Comparison of ENCODE assay signal across 21 mouse cellular contexts in genomic region chr5:8896198-8896597, GRCm38 (mm10). TPM values are rescaled to one million over a fixed set of nuclear protein-coding genes. Genes with fewer than 3 reads are reported as not detected.
DNase-seq lines count a peak whose midpoint lies in the region; ATAC-seq lines count a peak whose summit lies in the region.
"Had no signal": no experiment of that assay in that cellular context is flagged by ENCODE, and none has a peak within 500 bp of the region (broad histone marks: within the 10 kb centered on the region; RNA-seq: fewer than 3 reads in every experiment).

No protein-coding gene starts in this region.

- no peak for ATAC-seq in embryonic facial prominence, embryonic 11.5 days (replicated peaks; ENCODE audit: insufficient number of reproducible peaks, low FRiP score, low TSS enrichment, low read depth)
- ATAC-seq: forebrain, embryonic 16.5 days; intestine, embryonic 16.5 days had no signal

- no peak overlapping the region for H3K9ac ChIP-seq in embryonic facial prominence, embryonic 11.5 days (replicated peaks; ENCODE audit: low read length)
- H3K9ac ChIP-seq: heart, embryonic 15.5 days; hindbrain, embryonic 12.5 days had no signal

- no peak overlapping the region for H3K27ac ChIP-seq in embryonic facial prominence, embryonic 11.5 days (replicated peaks; ENCODE audit: low read depth, low read length)
- H3K27ac ChIP-seq in embryonic facial prominence, embryonic 10.5 days (replicated peaks), result no peak overlapping the region
- H3K27ac ChIP-seq in forebrain, embryonic 10.5 days, result no peak overlapping the region
- H3K27ac ChIP-seq: heart, embryonic 15.5 days; hindbrain, embryonic 12.5 days had no signal

- H3K4me2 ChIP-seq in embryonic facial prominence, embryonic 11.5 days (ENCODE audit: low read depth, low read length), result no peak overlapping the region
- H3K4me2 ChIP-seq: heart, embryonic 15.5 days; hindbrain, embryonic 12.5 days had no signal

- H3K36me3 ChIP-seq in embryonic facial prominence, embryonic 11.5 days (replicated peaks; ENCODE audit: control insufficient read depth, insufficient read depth, low read depth, low read length), result no peaks in the 10 kb centered on the region
- no peaks in the 10 kb centered on the region for H3K36me3 ChIP-seq in embryonic facial prominence, embryonic 10.5 days (replicated peaks)
- H3K36me3 ChIP-seq in forebrain, embryonic 10.5 days (replicated peaks), result no peaks in the 10 kb centered on the region
- H3K36me3 ChIP-seq: heart, embryonic 15.5 days; hindbrain, embryonic 12.5 days had no signal

- 75% methylated on average over 1 of the region's 1 CpGs for WGBS in embryonic facial prominence, embryonic 11.5 days
- WGBS in embryonic facial prominence, embryonic 10.5 days, result 74% methylated on average over 1 of the region's 1 CpGs
- 75% methylated on average over 1 of the region's 1 CpGs for WGBS in forebrain, embryonic 10.5 days

- peaks cover 3% of the 10 kb centered on the region for H3K4me1 ChIP-seq in embryonic facial prominence, embryonic 11.5 days (ENCODE audit: control insufficient read depth, insufficient read depth, low read length)
- H3K4me1 ChIP-seq in embryonic facial prominence, embryonic 10.5 days, result peaks cover 11% of the 10 kb centered on the region; the same call in 1 of the 2 replicates
- H3K4me1 ChIP-seq in forebrain, embryonic 10.5 days, result peaks cover 23% of the 10 kb centered on the region

- H3K9me3 ChIP-seq in embryonic facial prominence, embryonic 11.5 days (replicated peaks; ENCODE audit: control insufficient read depth, low read length), result no peaks in the 10 kb centered on the region
- no peaks in the 10 kb centered on the region for H3K9me3 ChIP-seq in embryonic facial prominence, embryonic 10.5 days
- peaks cover 1% of the 10 kb centered on the region for H3K9me3 ChIP-seq in forebrain, embryonic 10.5 days
- H3K9me3 ChIP-seq: heart, embryonic 15.5 days had no signal

- H3K4me3 ChIP-seq in embryonic facial prominence, embryonic 11.5 days (ENCODE audit: low read depth, low read length), result no peak overlapping the region
- no peak overlapping the region for H3K4me3 ChIP-seq in embryonic facial prominence, embryonic 10.5 days
- no peak overlapping the region for H3K4me3 ChIP-seq in forebrain, embryonic 10.5 days
- H3K4me3 ChIP-seq: heart, embryonic 15.5 days; hindbrain, embryonic 12.5 days had no signal

- peak; percentile 52 for DNase-seq in embryonic facial prominence, embryonic 11.5 days (ENCODE audit: low spot score)
- DNase-seq in embryonic facial prominence, embryonic 10.5 days (ENCODE audit: low spot score), result no peak
- DNase-seq in 3T3-L1 (ENCODE audit: low read depth, low spot score) (peak; percentile 49), R1 (ENCODE audit: low read depth, low spot score) (peak; percentile 45)
- DNase-seq in induced T-regulatory cell, adult 2 months (ENCODE audit: low read depth), result peak; percentile 3
- DNase-seq in forebrain, embryonic 10.5 days (ENCODE audit: extremely low spot score, low spot score), result no peak
- DNase-seq in urinary bladder, adult 18-20 months (ENCODE audit: low spot score in 2 of 2), result no peak
- DNase-seq in adrenal gland, adult (ENCODE audit: inconsistent age in 2 of 2, low spot score in 1 of 2), result no peak
- DNase-seq: adrenal gland, postnatal 36 days; B cell, adult 2 months; cerebellum, postnatal 36 days; gastrocnemius, adult 2 months; heart, adult 18-20 months; kidney, postnatal 14 days; layer of hippocampus, adult 9-11 months; spleen, adult 18-20 months; thymus, postnatal 14 days had no signal

- no peaks in the 10 kb centered on the region; the same call in none of the 2 replicates for H3K27me3 ChIP-seq in embryonic facial prominence, embryonic 11.5 days (ENCODE audit: control insufficient read depth, insufficient read depth, low read length)
- peaks cover 45% of the 10 kb centered on the region for H3K27me3 ChIP-seq in embryonic facial prominence, embryonic 10.5 days (replicated peaks; ENCODE audit: low read depth, poor library complexity, severe bottlenecking)
- peaks cover 48% of the 10 kb centered on the region for H3K27me3 ChIP-seq in forebrain, embryonic 10.5 days (ENCODE audit: poor library complexity, severe bottlenecking)

RNA-seq across cellular contexts. Expression of gene Abcb4, which starts 2.7 kb away (rescaled TPM):
- 0.38 and 0.54 TPM in 2 replicates for polyA plus RNA-seq in embryonic facial prominence, embryonic 11.5 days (2014; fragmentation: Nextera tagmentation; extraction: Ambion mirVana)
- 0.28 and 0.54 TPM in 2 replicates for polyA plus RNA-seq in embryonic facial prominence, embryonic 10.5 days (2016; fragmentation: Nextera tagmentation; extraction: Ambion mirVana)
- 0.29 and 0.64 TPM in 2 replicates for polyA plus RNA-seq in forebrain, embryonic 10.5 days (2016; fragmentation: Nextera tagmentation; extraction: Ambion mirVana)

Comparison
In these comparisons a context has a peak if more than half of its experiments do, and no peak if none do; other contexts are left out.
1. DNase-seq: peak in embryonic facial prominence, embryonic 11.5 days (single experiment), 3T3-L1 (single experiment), R1 (single experiment) and induced T-regulatory cell, adult 2 months (single experiment); none in embryonic facial prominence, embryonic 10.5 days (single experiment), forebrain, embryonic 10.5 days (single experiment), urinary bladder, adult 18-20 months (0 of 2) and adrenal gland, adult (0 of 2).